Mouse (Mus musculus): ENCODE results near the gene St3gal5. TPM values are rescaled to one million over a fixed set of nuclear protein-coding genes. Genes with fewer than 3 reads are reported as not detected.

The St3gal5 gene
- total RNA-seq, 2 experiments from 2014 or later = 98.0 to 105 TPM

DNA sequence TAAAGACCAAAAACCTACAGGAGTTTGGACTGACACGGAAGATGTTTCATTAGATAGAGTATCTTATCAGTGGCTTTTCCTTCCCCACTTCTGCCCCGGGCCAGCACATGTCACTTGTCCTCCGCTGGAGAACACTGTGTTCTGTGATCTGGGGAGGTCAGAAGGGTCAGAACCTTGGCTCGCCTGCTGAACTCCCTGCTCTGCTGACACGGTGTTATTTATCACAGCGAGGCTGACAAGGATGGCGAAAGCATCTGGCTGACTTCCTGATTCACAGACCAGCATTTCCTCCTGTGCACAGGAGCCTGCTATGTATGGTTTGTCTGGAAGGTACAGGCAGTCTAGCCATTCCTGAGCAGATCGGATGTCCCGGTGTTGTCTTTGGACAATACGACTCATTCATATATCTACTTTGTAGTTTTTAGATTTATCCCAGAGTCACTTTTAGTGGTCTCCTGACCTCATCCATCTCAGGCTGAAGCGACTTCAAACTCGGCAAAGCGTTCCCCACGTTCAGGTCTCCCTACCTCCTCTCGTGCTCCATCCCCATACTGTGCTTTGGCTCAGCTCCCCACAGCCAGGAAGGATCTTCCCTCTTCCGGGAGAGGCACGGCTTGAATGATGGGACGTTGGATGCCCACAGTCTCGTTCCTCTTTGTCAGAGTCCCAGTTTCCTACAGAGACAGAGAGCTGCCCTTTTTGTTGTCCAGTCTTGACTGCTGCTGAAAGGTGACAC lies 64.9 kb downstream of the St3gal5 start:
- Histone ChIP-seq H3K4me3 (peak overlapping the region; percentile 50), H3K27ac (peak overlapping the region; percentile 80)
- no peak for TF ChIP-seq CTCF (IDR thresholded peaks at IDR 0.05)
- peak; percentile 85 for DNase-seq
- intact Hi-C loops (cut with DNase I) = loop anchor here (5.0 kb wide), 2 partner anchors 40 to 65 kb away; partner anchors contain the start of gene St3gal5

DNA sequence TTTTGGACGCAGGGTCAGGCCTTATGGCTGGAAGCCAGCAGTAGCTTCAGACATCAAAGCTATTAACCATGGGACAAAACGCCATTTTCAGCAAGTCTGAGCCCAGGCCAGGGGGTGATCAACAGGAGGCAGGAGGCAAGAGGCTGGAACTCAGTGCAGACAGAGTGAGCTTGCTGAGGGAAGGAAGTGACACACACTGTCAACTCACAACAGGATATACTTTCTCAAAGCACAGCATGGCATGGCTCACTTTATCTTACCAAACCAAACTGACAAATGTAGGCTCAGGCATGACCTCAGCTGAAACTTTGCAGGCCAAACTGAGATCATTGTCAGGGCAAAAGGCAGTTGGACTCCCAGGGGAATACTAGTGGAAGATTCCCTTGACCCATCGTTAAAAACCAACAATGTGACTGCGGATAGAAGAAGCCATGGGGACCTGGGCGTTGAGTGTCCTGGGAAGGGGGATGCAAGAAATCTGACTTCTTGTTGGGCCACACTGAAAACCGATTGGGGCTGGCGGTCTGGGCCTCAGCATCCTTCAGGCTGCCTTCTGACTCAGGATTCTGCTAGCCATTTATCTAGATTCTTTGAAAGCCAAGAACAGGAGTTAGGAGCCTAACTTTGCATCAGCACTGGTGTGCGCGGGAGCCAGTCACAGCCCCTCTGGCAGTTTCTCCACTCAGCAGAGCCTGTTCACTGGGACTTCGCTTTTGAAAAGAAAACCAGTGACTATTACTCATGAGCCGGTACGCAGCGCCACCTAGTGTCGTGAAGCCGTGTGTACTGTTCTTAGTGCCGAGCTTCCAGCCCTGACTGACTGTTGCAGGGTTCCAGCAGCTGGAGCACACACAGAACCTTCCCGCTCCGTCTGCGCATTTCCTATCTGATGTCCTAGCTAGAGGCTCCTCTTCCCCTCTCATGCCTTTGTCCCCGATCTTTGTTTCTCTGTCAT lies 67.2 kb downstream of the St3gal5 start:
- H3K4me3 ChIP-seq = 0 out of 2 replicates have a peak overlapping the region, but pooled peaks have one; percentile 2
- TF ChIP-seq CTCF (IDR thresholded peaks at IDR 0.05) = peak; percentile 94
- DNase-seq = peak; percentile 90
- H3K27ac ChIP-seq = peak overlapping the region; percentile 68
- intact Hi-C loops (cut with DNase I) = loop anchor here (1.0 to 5.0 kb wide), 4 partner anchors 42 to 297 kb away; partner anchors contain the start of gene St3gal5

DNA sequence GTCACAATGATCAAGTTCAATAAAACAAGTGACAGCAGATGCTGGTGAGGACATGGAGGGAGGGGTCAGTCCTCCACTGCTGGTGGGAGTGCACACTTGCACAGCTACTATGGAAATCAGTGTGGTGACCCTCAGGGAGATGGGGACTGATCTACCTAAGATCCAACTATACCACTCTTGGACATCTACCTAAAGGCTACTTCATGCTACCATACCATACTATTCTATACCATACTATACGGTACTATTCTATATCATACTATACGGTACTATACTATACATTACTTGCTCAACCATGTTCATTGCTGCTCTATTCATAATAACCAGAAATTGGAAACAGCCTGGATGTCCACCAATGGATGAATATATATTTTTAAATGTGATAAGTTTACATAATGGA lies 68.5 kb downstream of the St3gal5 start:
- Histone ChIP-seq H3K27ac (no peak overlapping the region), H3K4me3 (no peak overlapping the region)
- TF ChIP-seq CTCF (IDR thresholded peaks at IDR 0.05) = no peak
- intact Hi-C loops (cut with DNase I) = loop anchor here (1.0 to 5.0 kb wide), 2 partner anchors 238 to 299 kb away; no protein-coding TSS in a partner anchor
- no peak for DNase-seq

DNA sequence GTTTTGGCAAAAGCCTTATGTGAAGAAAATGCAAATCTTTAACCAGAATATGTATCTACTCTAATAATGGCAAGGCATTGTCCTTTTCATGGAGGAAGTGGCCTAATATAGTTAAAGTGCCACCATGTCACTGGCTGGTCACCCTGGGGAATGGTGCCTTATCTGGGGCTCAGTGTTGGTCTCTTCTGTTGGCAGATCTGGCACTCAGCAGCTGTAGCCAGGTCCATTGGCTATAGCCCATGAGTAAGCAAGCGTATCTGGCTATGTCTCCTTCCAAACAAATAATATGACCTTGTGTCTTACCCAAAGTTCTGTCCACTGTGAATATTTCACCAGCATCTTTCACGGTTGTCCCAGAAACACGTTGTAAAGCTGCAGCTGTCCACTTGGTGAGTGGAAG lies 74.0 kb downstream of the St3gal5 start:
- intact Hi-C loops (cut with DNase I) = no loop called here
- DNase-seq = no peak
- no peak for TF ChIP-seq CTCF (IDR thresholded peaks at IDR 0.05)
- Histone ChIP-seq H3K27ac (no peak overlapping the region), H3K4me3 (no peak overlapping the region)

DNA sequence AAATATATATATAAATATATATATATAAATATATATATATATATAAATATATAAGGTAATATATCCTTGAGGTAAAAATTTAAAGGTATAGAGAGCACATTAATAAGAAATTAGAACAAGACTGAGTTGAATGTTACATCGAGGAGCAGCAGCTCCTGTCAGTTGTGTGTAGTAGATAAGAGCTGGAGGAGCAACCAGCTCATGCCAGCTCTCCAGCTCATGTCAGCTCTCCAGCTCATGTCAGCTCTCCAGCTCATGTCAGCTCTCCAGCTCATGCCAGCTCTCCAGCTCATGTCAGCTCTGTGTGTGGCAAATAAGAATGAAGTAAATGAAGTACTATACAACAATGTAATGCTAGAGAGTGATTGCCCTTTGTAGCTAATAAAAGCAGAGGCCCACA lies 76.0 kb downstream of the St3gal5 start:
- intact Hi-C loops (cut with DNase I) = no loop called here
- no peak overlapping the region for H3K4me3 ChIP-seq
- no peak for DNase-seq
- H3K27ac ChIP-seq = no peak overlapping the region
- TF ChIP-seq CTCF (IDR thresholded peaks at IDR 0.05) = no peak

DNA sequence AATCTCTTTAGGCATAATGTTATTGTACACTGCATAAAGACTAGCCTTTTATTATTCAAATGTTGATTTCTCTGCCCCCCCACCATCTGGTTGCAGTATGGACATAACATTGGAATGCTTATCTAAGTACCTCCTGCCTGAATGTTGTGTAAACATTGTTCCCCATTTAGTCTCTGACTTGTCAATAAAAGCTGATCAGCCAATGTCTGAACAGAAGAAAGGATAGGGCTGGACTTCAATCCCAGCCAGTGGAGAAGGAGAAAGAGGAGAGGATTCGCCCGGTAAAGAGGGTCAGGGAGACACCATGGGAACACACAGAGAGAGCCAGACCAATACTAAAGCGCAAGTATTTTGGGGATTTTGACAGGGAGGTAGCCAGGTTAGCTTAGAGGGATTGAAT lies 78.0 kb downstream of the St3gal5 start:
- intact Hi-C loops (cut with DNase I) = no loop called here
- TF ChIP-seq CTCF (IDR thresholded peaks at IDR 0.05) = no peak
- H3K4me3 ChIP-seq = no peak overlapping the region
- DNase-seq = no peak
- no peak overlapping the region for H3K27ac ChIP-seq

DNA sequence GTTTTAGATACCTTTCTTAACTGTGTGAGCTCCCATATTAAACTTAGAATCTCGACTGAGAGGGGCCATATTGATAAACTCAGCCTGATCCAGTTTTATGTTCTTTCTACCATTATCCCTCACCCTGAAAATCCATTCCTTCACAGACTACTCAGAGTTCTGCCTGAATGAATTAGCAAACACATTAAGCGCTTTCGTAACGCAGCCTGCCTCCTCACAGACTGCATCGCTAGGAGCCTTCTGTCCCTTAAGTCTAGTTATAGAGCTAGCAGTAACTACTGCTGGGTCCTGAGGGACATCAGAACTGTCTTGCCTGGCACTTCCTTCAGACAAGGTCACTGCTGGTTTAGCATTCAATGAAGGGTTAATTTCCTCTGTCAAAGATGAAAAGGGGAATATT lies 78.6 kb downstream of the St3gal5 start:
- DNase-seq = no peak
- Histone ChIP-seq H3K4me3 (no peak overlapping the region), H3K27ac (no peak overlapping the region)
- intact Hi-C loops (cut with DNase I) = no loop called here
- TF ChIP-seq CTCF (IDR thresholded peaks at IDR 0.05) = no peak

DNA sequence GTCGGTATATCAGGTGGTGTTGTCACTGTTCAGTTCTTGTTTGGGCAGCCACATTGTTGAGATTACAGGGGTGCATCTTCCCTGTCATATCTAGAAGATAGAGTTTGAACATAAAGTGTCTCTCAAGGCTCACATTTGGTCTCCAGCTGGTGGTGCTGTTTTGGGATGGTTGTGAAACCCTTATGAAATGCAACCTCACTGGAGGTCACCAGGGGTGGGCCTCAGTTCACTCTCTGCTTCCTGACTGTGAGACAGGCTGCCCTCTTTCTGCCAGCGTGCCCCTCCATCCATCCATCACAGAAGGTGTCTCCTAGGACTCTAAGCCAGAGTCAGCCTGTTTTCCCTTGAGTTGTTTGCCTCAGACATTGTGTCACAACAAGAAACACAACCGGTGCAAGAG lies 80.0 kb downstream of the St3gal5 start:
- intact Hi-C loops (cut with DNase I) = no loop called here
- TF ChIP-seq CTCF (IDR thresholded peaks at IDR 0.05) = no peak

DNA sequence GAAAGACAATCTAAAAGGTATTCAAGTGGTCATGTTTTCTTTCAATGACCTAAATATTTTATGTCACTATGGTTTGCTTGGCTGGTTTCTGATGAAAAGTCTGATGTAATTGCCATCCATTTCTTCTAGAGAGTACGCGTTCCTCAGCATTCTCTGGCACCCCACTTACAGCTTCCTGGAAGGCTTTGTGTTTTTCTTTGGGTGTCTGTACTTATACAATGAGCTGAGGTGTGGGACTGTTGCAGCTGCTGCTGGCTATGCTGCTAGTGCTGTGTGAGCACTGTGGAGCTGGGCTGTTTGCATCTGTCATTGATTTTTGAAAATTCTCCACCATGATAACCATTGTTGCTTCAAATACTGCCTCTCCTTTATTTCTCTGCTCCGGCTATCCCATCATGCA lies 81.6 kb downstream of the St3gal5 start:
- Histone ChIP-seq H3K27ac (no peak overlapping the region), H3K4me3 (no peak overlapping the region)
- TF ChIP-seq CTCF (IDR thresholded peaks at IDR 0.05) = no peak
- intact Hi-C loops (cut with DNase I) = no loop called here
- DNase-seq = no peak

More for the DNA sequence above, 80.0 kb downstream of the St3gal5 start:
- DNase-seq = no peak
- Histone ChIP-seq H3K27ac (no peak overlapping the region), H3K4me3 (no peak overlapping the region)

DNA sequence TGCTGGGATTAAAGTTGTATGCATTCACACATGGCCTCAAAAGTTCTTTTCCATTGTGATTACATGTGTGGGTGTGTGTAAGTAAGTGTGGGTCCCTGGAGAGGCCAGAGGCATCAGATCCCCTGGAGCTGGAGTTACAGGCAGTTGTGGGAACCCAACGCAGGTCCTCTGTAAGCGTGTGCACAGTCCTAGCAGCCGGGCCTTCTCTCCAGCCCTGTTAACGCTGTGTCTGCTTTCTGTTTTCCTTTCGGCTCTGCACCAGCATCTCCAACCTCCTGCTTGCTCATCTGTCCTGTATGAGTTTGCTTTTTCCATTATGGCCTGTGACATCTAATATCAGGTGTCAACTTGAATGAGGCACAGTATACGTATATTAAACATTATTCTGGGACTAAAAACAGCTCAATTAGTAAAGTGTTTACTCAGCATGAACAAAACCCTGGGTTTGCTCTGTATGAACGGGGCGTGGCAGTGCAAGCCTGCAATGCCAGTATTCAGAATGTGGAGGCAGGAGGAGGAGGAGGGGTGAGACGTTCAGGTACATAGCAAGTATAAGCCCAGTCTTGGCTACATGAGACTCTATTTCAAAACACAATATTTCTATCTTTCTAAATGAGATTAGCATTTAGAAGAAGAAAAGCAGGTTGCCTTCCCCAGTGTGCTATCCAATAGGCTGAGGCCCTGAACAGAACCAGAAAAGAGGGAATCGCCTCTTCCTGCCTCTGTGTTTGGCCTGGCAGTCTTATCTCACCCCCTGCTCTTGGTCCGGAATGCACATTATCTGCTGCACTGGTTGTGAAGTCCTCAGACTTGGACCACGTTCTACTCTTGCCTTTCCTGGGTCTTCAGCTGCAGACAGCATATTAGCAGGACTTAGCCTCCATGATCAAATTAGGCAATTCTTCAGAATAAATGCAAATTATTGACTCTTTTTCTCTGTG lies 82.4 kb downstream of the St3gal5 start:
- Histone ChIP-seq H3K4me3 (no peak overlapping the region), H3K27ac (no peak overlapping the region)
- no peak for TF ChIP-seq CTCF (IDR thresholded peaks at IDR 0.05)
- intact Hi-C loops (cut with DNase I) = loop anchor here (10.0 kb wide), 1 partner anchor 225 kb away; no protein-coding TSS in a partner anchor
- DNase-seq = no peak

DNA sequence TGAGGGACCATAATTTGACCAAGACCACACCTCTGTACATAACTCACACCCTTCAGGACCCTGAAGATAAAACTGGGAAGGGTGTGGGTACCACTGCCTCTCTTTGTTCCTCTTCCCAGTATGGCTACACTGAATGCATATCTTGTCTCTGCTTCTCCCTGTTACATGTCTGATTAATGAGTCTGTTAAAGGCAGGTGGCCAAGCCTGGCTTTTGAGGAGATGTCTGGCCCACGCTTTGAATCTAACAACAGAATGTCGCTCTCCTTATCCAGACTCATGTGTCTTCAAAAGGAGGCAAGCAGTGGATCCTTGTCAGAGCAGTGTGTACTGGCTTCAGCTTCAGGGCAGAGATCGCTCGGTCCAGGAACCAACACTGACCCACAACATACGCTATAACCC lies 87.2 kb downstream of the St3gal5 start:
- no peak overlapping the region for H3K27ac ChIP-seq
- H3K4me3 ChIP-seq = no peak overlapping the region
- no peak for TF ChIP-seq CTCF (IDR thresholded peaks at IDR 0.05)
- intact Hi-C loops (cut with DNase I) = loop anchor here (10.0 kb wide), 1 partner anchor 220 kb away; no protein-coding TSS in a partner anchor
- no peak for DNase-seq

Data from gastrocnemius, adult 2 months (tissue).